Mouse (Mus musculus) lung, postnatal 10 days (tissue): ENCODE data around the gene Vrk3.

Source experiments
- DNase-seq: peaks from one replicate; pipeline ENCODE4 v3.0.0; 2021

Gene Vrk3

GRCm38 (mm10) chr7:44768129-44768528 lies 19.9 kb downstream of the Vrk3 start:
- DNase-seq, result no peak

GRCm38 (mm10) chr7:44770046-44770578 lies 21.9 kb downstream of the Vrk3 start:
- DNase-seq, result peak; percentile 79

DNA sequence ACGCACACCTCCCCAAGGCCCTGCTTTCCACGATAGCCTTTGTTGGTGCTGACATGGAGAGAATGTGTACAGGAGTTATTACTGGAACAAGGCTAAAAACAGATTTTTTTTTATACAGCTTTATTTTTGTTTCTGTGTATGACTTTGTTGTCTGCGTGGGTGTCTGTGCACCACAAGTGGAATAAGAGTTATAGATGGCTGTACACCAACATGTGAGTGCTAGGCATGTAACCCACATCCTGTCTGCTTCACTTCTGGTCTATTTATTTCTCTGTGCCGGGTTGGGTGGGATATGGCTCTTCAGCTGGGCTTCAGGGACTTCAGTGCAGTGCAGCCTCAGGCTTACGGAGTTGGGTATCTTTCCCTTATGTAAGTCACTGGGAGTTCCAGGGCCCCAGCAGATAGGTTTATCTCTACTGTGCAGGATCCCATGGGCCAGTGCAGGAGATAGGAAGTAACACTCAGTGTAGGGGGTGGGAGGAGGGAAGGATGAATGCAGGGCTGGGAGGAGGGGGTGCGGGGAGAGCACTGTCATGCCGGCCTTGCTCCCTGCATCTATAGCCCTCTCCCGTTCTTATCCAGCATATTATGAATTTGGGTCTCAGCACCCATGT lies 24.5 kb downstream of the Vrk3 start:
- DNase-seq, result no peak

- DNase-seq, result no peak
These were observed 28.8 kb downstream of the Vrk3 start for GRCm38 (mm10) chr7:44776849-44777498.

DNA sequence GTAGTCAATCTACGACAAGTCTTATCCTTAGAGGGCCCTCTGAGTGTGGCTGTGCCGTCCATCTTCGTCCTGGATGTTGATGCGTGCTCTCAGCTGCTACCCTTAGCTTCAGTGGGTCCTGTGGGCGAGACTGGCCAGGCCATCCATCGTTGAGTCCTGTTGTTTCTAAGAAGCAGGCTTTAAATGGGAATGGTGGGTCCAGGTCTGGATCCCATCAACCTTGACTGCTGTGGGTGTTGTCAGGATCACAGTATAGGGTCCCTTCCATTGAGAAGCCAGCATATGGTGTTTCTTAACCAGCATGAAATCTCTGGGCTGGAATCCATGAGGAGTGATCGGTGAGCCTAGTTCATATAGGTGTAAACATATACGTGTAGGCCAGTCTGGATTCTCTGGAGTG lies 31.9 kb downstream of the Vrk3 start:
- no peak for DNase-seq

DNA sequence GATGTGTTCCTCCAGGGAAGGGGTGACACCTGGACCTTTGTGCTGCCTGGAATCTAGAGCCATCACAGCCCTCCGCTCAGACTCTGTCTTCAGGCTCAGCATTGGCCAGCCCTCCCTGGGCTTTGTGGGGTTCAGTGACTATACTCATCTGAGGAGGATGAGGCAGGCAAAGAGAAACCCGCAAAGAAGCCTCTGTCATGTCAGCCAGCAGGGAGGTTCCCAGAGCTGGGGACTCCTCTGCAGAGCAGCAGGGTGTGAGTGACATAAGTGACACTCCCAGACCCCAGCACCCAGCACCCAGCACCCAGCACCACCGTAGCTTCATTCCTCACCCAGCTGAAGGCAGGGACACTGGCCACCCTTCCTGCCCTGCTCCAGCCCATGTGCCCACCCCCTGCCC lies 41.3 kb downstream of the Vrk3 start:
- DNase-seq, result no peak

- no peak for DNase-seq
These were observed 41.9 kb downstream of the Vrk3 start for GRCm38 (mm10) chr7:44790066-44790465.

DNA sequence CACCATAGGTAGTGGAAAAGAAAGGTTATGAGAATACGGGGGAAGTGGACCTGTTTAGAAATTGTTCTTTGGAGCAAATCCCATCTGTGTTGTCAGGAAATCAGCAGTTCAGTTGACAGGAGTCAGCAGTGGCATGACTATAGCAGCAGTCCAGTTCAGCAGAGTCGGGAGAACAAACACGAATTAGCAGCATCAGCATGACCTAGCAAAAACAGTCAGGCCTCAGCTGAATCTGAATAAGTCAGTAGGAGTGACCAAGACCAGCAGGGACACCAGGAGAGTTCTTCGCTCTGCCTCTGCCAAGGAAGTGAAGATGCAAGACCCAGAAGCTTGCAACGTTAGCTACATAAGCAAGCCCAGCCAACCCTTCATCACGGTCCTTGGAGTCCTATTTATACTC lies 44.6 kb downstream of the Vrk3 start:
- no peak for DNase-seq

GRCm38 (mm10) chr7:44808927-44809326 lies 60.7 kb downstream of the Vrk3 start:
- DNase-seq, result no peak

DNA sequence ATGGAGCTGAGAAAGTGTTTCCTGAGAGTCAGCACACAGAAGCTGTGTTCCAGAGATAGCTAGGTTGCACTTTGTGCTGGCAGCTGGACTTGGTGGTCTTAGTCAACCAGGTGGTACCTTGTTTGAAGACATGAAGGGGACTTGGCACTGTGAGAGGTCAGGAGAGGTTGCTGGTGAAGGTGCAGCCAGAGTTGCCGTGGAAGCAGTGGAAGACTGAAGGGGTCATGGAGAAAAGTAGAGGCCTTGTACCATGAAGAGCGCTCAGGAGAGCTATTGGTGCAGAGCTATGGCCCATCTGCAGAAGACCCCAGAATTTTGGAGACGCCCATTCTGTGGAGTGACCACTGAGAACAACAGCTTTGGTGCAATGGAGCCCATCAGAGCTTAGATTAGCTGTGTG lies 61.3 kb downstream of the Vrk3 start:
- DNase-seq, result no peak

GRCm38 (mm10) chr7:44810365-44810764 lies 62.2 kb downstream of the Vrk3 start:
- DNase-seq, result no peak

GRCm38 (mm10) chr7:44810819-44811557 lies 62.8 kb downstream of the Vrk3 start:
- DNase-seq, result no peak

DNA sequence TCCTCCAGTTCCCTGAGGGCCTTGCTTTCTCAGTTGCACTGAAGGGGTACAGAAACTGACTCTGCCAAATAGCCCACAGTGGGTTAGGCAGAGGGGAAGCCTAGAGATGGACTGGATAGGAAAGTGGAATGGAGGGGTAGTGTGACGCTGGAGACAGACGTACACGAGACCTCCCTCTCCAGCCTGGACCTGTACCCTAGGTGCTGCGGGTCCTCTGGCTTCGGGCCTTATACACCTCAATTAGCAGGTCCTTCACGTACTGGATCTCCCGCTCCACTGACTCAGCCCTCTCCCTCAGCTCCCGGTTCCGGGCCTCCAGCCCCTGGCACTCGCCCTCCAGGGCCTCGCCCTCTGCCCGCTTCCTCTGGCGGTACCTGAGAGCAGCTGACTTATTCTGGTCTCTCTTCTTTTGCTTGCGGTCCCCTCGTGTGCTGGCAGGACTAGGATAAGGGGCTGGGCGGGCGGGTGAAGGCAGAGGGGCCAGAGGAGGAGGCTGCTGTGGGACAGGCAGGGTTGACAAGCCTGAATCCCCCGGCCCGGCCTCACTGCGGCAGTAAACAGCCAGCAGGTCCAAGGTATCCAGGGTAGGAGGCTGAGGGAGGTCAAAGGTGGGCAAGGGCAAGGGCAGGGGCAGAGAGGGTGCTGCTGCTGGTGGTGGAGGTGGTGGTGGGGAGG lies 64.6 kb downstream of the Vrk3 start:
- DNase-seq, result no peak

DNA sequence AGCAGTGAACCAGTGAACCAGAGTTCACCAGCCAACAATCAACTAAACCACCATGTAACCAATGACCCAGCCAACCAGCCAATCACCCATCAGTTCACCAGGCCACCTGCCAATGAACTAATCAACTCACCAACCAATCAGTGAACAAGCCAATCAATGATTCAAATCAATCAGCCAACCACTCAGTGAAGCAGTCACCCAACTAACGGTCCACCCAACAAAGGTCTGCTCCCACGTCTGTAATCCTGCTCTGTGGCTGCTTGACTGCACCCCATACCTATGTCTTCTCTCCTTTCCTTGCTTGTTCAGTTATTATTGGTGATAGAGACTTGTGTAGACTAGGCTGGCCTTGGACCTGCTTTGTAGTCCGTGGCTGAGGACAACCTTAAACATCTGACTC lies 65.8 kb downstream of the Vrk3 start:
- DNase-seq, result no peak

GRCm38 (mm10) chr7:44814423-44814822 lies 66.2 kb downstream of the Vrk3 start:
- DNase-seq, result no peak

DNA sequence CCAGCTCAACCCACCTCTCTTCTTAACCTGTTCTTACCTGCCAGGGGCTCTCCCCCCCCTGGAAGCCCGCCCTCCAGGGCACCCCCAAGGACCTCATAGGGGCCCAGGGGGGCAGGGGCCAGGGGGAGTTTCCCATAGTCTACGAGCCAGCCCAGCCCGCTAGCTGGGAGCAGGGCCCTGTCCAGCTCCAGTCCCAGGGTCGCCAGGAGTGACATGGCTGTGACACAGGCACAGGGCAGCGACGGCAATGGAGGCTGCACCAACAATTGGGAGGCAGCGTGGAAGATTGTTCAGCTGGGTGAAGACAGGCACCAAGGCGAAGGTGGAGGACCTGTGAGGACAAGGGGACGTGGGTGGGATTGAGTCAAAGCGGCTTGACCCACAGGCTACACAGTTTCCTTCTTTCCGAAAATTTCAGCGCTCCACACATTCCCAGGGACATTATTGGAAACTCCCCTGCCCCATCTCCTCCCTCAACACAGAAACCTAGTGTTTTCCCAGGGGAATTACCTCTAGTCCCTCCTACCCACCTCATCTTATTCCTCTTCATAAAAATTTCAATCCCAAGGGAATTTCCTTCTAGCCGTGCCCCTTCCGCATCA lies 66.8 kb downstream of the Vrk3 start:
- no peak for DNase-seq

DNA sequence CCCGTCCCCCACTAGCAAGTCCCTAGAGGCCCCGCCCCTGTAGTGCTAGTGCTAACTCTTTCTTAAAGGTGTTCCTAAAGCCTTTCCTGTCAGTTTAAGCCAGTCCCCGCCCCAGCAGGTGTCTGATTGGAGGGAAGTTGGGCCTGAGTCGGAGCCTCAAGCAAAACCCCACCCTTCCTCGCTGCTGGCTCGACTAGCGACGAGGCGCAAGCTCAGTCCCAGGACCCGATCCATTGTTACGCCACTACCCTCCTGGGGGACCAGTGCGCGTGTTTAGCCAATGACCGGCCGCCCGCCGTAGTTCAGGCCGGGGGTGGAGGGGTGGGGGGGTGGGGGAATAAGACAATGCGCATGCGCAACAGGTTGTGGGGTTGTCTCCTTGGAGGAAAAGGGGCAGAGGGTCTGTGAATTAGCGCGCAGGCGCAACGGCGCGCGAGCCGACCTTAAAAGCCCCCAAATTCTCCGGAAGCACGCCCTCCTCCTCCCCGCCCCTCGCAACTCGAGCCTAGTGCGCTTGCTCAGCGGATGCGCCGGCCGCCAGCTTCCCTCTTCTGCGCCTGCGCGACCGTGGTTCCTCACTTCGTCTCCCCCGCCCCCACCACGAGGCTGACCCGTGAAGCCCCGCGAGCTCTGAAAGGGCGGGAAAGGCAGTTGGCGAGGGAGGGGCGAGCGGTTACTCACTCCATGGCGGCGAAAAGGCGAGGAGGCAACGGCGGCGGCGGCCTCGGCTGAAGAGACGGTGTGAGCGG lies 67.7 kb downstream of the Vrk3 start, which contains the start of the genes Nup62 and Il4i1:
TSS of gene Nup62 (plus strand) at position 368 of the 749 bp plus-strand sequence.
TSS of gene Il4i1 (plus strand) at position 667 of the 749 bp plus-strand sequence.
- peak; percentile 99 for DNase-seq

- peak; percentile 73 for DNase-seq
These were observed 68.3 kb downstream of the Vrk3 start, which contains the start of gene Atf5 for GRCm38 (mm10) chr7:44816470-44817021. Gene Atf5 (minus strand): TSS chr7:44816658.

DNA sequence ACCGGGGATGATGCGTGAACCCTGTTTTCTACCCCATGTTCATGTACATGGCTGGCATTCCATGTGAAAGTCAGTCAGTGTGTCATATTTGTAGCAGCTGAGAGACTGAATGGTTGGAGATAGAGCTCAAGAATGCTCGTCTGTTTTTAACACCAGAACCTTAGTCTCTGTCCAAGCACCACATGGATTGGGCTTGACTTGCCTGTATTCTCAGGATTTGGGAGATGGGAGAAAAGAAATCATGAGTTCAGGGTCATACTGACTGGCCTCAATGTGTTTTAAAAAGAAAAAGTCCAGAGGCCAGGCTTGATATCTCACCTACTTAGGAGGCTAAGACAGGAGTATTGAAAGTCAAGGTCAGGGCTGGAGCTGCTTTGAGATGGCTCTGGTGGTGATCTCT lies 69.2 kb downstream of the Vrk3 start:
- DNase-seq, result no peak

GRCm38 (mm10) chr7:44818164-44818563 lies 70.0 kb downstream of the Vrk3 start:
- DNase-seq, result peak; percentile 73

DNA sequence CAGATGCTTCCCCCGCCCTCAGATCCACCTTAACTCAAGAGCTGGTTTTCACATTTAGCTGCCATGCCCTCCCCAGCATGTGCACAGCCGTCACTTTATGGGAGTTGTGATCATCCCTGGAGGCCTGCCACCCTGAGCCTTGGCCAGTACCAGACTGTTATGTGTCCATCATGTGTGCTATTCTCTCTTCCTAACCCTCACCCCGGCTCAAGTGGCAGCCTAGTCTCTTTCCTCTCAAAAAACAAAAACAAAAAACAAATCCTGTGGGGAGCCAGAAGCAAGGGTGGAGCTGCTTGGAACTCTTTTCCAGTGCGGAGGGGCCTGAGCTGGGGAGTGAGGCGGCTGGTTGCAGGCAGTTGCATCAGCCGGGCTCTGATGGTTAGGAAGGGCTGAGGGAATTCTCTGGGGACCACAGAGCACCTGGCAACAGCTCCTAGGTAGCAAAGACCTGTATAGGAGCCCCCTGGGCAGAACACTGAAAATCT lies 70.6 kb downstream of the Vrk3 start:
- peak; percentile 68 for DNase-seq
